Mouse (Mus musculus): ENCODE results near the gene Rims4. TPM values are rescaled to one million over a fixed set of nuclear protein-coding genes. Genes with fewer than 3 reads are reported as not detected.

The Rims4 gene
- polyA plus RNA-seq, 1 experiment from 2014 or later, result 0.11 TPM

DNA sequence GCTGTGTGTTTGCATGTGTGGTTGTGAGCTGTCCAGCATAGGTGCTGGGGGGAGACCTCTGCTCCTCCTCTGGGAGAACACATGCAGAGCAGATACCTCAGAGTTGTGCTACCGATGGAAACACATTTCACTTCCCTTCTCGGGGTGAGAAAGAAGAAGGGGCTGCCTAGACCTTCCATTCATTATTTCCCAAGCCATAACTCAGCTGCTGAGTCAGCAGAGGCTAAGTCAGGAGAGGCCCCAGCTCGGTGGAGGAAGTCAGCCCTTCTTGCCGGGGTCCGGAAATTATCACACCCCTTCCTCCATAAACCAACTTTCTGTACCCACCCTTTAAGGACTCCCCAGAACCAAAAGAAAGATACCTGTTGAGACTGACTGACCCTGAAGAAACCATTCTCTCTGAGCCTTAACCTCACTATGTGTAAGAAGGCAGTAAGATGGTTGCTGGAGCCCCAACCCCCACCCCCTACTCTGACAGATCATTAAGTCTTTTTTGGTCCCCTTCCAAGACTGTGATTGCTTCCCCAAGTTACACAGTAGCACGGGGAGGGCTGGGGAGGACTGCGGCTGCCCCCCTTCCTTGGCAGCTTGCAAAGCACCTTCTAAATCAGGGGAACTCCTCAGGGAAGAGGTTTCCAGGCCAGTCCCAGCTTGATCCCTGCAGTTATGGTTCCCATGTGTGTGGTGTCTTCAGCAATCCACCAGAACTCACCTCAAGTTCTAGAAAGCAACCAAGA lies 10.1 kb upstream of the Rims4 start:
- no peak overlapping the region for H3K27ac ChIP-seq
- 0 out of 2 replicates have a peak, but pooled peaks cover 14% of the 10 kb centered on the region for H3K27me3 ChIP-seq (replicated peaks)
- WGBS (ENCODE audit: insufficient replicate concordance), result 43% methylated on average over 7 of the region's 7 CpGs
- ATAC-seq, result no peak
- H3K4me1 ChIP-seq, result no peaks in the 10 kb centered on the region
- H3K9me3 ChIP-seq (replicated peaks), result no peaks in the 10 kb centered on the region
- H3K4me2 ChIP-seq, result no peak overlapping the region
- H3K9ac ChIP-seq, result no peak overlapping the region
- H3K36me3 ChIP-seq, result no peaks in the 10 kb centered on the region
- no peak overlapping the region for H3K4me3 ChIP-seq

DNA sequence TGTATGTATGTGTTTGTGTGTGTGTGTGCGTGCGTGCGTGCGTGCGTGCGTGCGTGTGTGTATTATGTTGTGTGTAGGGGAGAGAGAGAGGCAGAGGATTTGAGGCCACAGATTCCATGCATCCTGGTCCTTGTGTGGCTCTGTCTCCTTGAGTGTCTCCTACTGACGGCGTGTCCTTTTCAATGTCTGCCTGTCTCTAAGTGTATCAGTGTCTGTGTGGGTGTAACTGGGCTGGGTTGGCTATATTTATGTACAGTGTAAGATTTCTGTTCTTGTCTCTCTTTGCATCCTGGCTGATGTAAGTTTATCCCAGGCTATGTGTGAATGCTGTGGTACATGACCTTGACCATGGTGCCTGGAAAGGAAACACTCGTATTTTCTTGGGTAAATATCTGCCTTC lies 6.6 kb upstream of the Rims4 start:
- Histone ChIP-seq H3K27me3 (replicated peaks) (peaks cover 27% of the 10 kb centered on the region), H3K4me3 (no peak overlapping the region), H3K9ac (no peak overlapping the region), H3K27ac (no peak overlapping the region), H3K4me2 (no peak overlapping the region), H3K4me1 (no peaks in the 10 kb centered on the region), H3K36me3 (no peaks in the 10 kb centered on the region), H3K9me3 (replicated peaks) (no peaks in the 10 kb centered on the region)
- no peak for ATAC-seq
- WGBS (ENCODE audit: insufficient replicate concordance), result 83% methylated on average over 10 of the region's 10 CpGs

- 58% methylated on average over 3 of the region's 3 CpGs for WGBS (ENCODE audit: insufficient replicate concordance)
- H3K9me3 ChIP-seq (replicated peaks), result no peaks in the 10 kb centered on the region
- no peak for ATAC-seq
- H3K27ac ChIP-seq, result no peak overlapping the region
- no peaks in the 10 kb centered on the region for H3K4me1 ChIP-seq
- H3K4me2 ChIP-seq, result no peak overlapping the region
- no peak overlapping the region for H3K9ac ChIP-seq
- H3K27me3 ChIP-seq (replicated peaks), result peaks cover 33% of the 10 kb centered on the region
- H3K36me3 ChIP-seq, result no peaks in the 10 kb centered on the region
- H3K4me3 ChIP-seq, result no peak overlapping the region
Measured at GRCm38 (mm10) chr2:163924531-163924930, 6.0 kb upstream of the Rims4 start.

DNA sequence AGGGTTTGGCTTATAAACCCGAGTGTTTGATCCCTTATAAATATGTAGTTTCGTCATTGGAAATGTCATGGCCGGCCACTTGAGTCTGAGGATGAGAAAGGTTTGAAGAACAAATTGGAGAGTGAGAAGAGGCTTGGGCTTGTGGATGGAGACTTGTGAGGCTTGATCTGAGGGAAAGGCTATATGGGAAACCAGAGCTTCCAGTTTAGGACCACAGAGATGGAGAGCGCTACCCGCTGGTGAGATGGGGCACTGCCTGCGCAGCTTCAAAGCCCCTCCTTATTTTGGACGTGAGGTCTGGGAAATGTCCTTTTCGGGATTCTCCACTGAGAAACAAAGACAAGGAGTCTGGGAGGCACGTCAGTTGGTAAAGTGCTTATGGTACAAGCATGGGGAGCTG lies 4.6 kb upstream of the Rims4 start:
- WGBS (ENCODE audit: insufficient replicate concordance), result 49% methylated on average over 9 of the region's 9 CpGs
- Histone ChIP-seq H3K36me3 (no peaks in the 10 kb centered on the region), H3K4me1 (no peaks in the 10 kb centered on the region), H3K27ac (no peak overlapping the region), H3K4me2 (no peak overlapping the region), H3K27me3 (replicated peaks) (peaks cover 47% of the 10 kb centered on the region), H3K9me3 (replicated peaks) (no peaks in the 10 kb centered on the region), H3K4me3 (no peak overlapping the region), H3K9ac (no peak overlapping the region)
- no peak for ATAC-seq

DNA sequence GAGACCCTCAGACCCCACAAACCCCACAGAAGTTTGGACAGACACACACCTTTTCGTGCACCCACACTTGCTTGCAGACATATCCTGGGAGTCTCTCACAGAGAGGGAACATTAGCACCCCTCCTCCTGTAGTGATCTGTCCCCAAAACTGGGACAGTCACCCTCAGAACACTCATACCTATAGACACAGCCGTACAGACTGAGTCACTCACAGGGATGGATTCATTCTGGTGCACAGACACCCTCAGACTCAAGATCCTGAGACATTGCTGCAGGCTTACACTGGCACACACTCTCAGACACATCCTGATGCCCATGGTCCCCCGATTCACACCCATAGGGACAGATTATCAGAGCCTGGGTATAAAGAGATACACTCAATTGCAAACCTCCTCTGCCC lies 1.1 kb upstream of the Rims4 start:
- no peak for ATAC-seq
- H3K4me1 ChIP-seq, result no peaks in the 10 kb centered on the region
- no peaks in the 10 kb centered on the region for H3K9me3 ChIP-seq (replicated peaks)
- H3K9ac ChIP-seq, result no peak overlapping the region
- H3K27ac ChIP-seq, result no peak overlapping the region
- H3K4me3 ChIP-seq, result no peak overlapping the region
- 61% methylated on average over 3 of the region's 3 CpGs for WGBS (ENCODE audit: insufficient replicate concordance)
- H3K27me3 ChIP-seq (replicated peaks), result peaks cover 80% of the 10 kb centered on the region
- no peak overlapping the region for H3K4me2 ChIP-seq
- H3K36me3 ChIP-seq, result no peaks in the 10 kb centered on the region

- peaks cover 90% of the 10 kb centered on the region for H3K27me3 ChIP-seq (replicated peaks)
- H3K27ac ChIP-seq, result no peak overlapping the region
- 53% methylated on average over 7 of the region's 7 CpGs for WGBS (ENCODE audit: insufficient replicate concordance)
- no peak overlapping the region for H3K9ac ChIP-seq
- no peak for ATAC-seq
- no peak overlapping the region for H3K4me3 ChIP-seq
- no peaks in the 10 kb centered on the region for H3K4me1 ChIP-seq
- no peaks in the 10 kb centered on the region for H3K9me3 ChIP-seq (replicated peaks)
- no peak overlapping the region for H3K4me2 ChIP-seq
- no peaks in the 10 kb centered on the region for H3K36me3 ChIP-seq
Measured at GRCm38 (mm10) chr2:163916703-163917102, 1.8 kb downstream of the Rims4 start.

DNA sequence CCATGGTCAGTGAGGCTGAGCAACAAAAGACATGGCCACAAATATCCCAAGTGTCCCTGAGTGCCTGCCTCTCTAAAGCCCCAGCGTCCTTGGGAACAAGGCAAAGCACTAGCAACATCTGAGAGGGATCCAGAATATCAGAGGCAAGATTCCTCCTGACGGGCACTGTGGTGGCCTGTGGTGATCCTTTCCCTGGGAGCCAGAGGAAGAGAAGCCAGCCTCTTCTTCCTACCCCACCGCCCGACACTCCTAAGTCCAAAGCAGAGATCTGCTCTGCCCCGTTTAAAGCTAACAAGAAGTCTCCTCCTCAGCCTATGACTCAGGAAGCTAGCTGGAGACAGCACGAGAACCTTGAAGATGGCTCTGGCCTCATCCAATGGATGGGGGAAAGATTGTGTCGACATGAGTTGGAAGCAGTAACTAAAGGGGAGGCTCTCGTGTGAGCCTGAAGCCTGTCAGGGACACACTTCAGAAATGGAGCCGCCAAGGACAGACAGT lies 3.1 kb downstream of the Rims4 start:
- Histone ChIP-seq H3K9ac (no peak overlapping the region), H3K4me2 (no peak overlapping the region), H3K4me1 (no peaks in the 10 kb centered on the region), H3K4me3 (no peak overlapping the region), H3K9me3 (replicated peaks) (no peaks in the 10 kb centered on the region), H3K27ac (no peak overlapping the region), H3K27me3 (replicated peaks) (peaks cover 76% of the 10 kb centered on the region), H3K36me3 (no peaks in the 10 kb centered on the region)
- 47% methylated on average over 9 of the region's 9 CpGs for WGBS (ENCODE audit: insufficient replicate concordance)
- no peak for ATAC-seq

- Histone ChIP-seq H3K9me3 (replicated peaks) (no peaks in the 10 kb centered on the region), H3K9ac (no peak overlapping the region), H3K4me2 (no peak overlapping the region), H3K27me3 (replicated peaks) (peaks cover 64% of the 10 kb centered on the region), H3K4me3 (no peak overlapping the region), H3K4me1 (no peaks in the 10 kb centered on the region), H3K27ac (no peak overlapping the region), H3K36me3 (no peaks in the 10 kb centered on the region)
- 11% methylated on average over 10 of the region's 10 CpGs for WGBS (ENCODE audit: insufficient replicate concordance)
- no peak for ATAC-seq
Measured at GRCm38 (mm10) chr2:163914107-163914506, 4.4 kb downstream of the Rims4 start.

DNA sequence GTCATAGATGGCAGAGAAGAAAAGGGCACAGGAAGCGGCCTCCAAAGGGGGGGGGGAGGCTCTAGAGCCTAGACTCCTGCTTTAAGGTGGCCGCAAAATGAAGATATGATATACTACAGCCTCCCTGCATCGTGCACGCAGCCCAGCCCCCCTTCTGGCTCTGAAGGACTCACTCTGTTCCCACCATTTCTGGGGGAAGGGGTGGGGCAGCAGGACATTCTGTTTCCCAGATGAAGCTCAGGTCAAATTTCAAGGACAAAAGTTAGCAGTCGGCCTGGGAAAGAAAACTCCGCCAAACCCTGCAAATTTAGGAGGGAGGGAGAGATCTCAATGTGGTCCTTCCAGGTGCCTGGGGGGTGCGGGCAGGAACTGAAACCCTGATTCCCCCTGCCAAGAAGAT lies 4.8 kb downstream of the Rims4 start:
- no peak overlapping the region for H3K4me3 ChIP-seq
- no peaks in the 10 kb centered on the region for H3K4me1 ChIP-seq
- 29% methylated on average over 7 of the region's 7 CpGs for WGBS (ENCODE audit: insufficient replicate concordance)
- H3K27me3 ChIP-seq (replicated peaks), result peaks cover 60% of the 10 kb centered on the region
- H3K9ac ChIP-seq, result no peak overlapping the region
- no peaks in the 10 kb centered on the region for H3K9me3 ChIP-seq (replicated peaks)
- no peaks in the 10 kb centered on the region for H3K36me3 ChIP-seq
- no peak overlapping the region for H3K27ac ChIP-seq
- no peak overlapping the region for H3K4me2 ChIP-seq
- no peak for ATAC-seq

DNA sequence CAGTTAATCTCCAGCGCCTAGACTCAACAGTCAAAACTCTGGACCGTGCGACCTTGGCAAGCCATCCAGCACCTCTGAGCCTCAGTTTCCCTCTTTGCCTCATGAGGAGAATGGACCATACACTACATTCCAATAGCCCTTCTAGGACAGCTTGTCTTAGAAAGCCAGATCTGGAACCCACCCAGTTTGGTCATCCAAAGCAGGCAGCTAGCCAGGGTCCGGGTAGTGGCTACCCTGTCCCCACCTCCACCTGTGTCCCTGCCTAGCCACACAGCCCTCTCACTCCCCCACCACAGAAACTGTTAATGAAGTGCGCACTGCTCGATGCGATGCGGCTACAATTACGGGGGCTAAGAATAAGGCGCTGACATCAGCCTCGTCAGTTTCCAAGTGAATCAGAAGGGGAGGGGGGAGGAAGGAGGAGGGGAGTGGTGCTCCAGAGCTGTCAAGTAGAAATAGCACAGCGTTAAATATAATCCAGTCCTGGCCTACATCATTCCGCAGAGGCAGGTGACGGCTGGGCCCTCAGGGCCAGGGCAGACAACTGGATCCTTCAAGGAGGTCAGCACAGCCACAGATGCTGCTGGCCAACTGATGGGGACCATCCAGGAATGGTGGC lies 6.5 kb downstream of the Rims4 start:
- Histone ChIP-seq H3K4me2 (no peak overlapping the region), H3K36me3 (no peaks in the 10 kb centered on the region), H3K27me3 (replicated peaks) (peaks cover 42% of the 10 kb centered on the region), H3K4me3 (no peak overlapping the region), H3K27ac (no peak overlapping the region), H3K9ac (no peak overlapping the region), H3K4me1 (no peaks in the 10 kb centered on the region), H3K9me3 (replicated peaks) (no peaks in the 10 kb centered on the region)
- WGBS (ENCODE audit: insufficient replicate concordance), result 76% methylated on average over 14 of the region's 14 CpGs
- no peak for ATAC-seq

DNA sequence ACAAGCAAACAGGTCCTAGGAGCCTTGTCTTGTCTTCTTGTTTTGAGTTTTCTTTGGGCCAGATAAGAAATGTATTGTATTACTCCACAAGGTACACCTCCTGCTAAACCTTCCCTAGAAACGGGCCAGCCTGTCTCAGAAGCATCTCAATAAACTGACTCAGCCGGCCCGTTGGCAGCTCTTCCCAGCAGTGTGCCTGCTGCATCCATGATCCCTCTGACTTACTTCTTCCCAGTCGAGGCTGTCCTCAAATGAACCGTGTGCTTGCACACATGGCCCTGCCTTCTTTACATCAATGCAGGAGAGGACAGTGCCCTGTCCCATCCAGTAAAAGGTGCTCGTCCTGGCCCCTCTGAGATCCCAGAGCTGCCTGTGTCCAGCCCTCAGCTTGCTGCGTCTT lies 8.9 kb downstream of the Rims4 start:
- ATAC-seq, result no peak
- H3K27ac ChIP-seq, result no peak overlapping the region
- H3K36me3 ChIP-seq, result no peaks in the 10 kb centered on the region
- H3K4me1 ChIP-seq, result no peaks in the 10 kb centered on the region
- no peak overlapping the region for H3K9ac ChIP-seq
- no peak overlapping the region for H3K4me3 ChIP-seq
- H3K27me3 ChIP-seq (replicated peaks), result peaks cover 25% of the 10 kb centered on the region
- no peaks in the 10 kb centered on the region for H3K9me3 ChIP-seq (replicated peaks)
- no peak overlapping the region for H3K4me2 ChIP-seq
- WGBS (ENCODE audit: insufficient replicate concordance), result 60% methylated on average over 7 of the region's 7 CpGs

- H3K36me3 ChIP-seq, result no peaks in the 10 kb centered on the region
- no peak overlapping the region for H3K27ac ChIP-seq
- H3K9ac ChIP-seq, result no peak overlapping the region
- no peak overlapping the region for H3K4me3 ChIP-seq
- ATAC-seq, result no peak
- H3K9me3 ChIP-seq (replicated peaks), result no peaks in the 10 kb centered on the region
- WGBS (ENCODE audit: insufficient replicate concordance), result 52% methylated on average over 5 of the region's 5 CpGs
- no peak overlapping the region for H3K4me2 ChIP-seq
- H3K27me3 ChIP-seq (replicated peaks), result peaks cover 5% of the 10 kb centered on the region
- H3K4me1 ChIP-seq, result no peaks in the 10 kb centered on the region
Measured at GRCm38 (mm10) chr2:163907131-163907530, 11.4 kb downstream of the Rims4 start.
